Mouse (Mus musculus): ENCODE data around the gene Zmiz1.

The Zmiz1 gene

DNA sequence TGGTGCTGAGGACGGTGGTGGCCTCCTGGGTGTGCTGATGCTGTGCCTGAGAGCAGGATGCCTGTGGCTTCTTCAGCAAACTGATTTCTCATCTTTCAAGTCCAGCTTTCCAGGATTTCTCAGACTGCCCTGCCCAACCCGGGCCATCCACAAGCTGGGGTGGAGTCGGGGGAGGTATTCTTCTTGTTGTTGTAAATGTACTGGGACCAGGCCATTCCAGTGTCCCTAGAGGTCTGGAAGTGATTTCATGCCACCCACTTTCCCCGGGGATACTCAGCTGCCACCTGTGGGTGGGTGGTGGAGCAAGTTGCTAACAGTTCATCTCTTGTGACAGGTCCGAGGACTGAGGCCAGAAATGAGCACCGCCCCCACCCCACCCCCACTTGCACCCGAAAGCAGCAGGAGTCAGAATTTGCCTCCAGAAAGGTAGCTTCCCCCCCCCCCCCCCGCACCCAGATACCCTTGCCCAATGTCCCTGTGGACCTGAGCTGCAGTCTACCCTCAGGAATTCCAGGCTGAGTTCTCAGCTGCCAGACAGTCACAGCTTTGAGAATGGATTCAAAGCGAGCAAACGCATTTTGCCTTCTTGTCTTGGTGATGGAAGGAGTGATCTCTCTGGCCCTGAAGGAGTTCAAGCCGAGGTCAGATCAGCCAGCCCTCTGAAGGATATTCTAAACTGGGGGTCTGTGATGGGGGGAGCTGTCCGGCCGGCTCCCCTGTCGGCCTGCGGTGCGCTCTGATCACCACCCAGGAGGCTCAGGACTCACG is 2.1 kb upstream of the Zmiz1 start:
- DNase-seq: peak; percentile 47

DNA sequence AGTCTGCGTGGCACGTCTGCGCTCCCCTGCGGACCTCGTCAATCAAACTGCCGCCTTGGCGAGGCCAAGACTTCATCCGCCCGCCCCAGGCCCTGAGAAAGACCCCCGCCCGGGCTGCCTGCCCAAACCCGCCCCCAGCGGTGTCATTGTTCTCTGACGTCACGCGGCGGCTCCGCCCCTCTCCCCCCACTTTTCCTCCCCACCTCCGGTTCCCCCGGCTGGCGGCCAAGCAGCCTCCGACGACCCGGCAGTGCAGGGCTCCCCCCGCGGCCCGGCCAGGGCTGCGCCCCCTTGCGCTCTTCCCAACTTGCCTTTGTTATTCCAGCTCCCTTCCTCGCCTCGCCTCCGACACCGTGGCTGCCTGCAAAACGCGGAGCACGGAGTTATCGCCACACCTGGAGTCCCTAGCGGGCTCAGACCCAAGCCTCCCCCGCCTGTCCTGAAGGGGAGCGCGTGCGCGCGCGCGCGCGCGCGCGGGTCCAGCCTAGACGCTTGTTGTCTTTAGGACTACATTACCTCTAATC is 1.5 kb upstream of the Zmiz1 start:
- DNase-seq: peak; percentile 98

- DNase-seq: peak; percentile 67
These were observed 622 bp upstream of the Zmiz1 start for GRCm38 (mm10) chr14:25458111-25459015.

- peak; percentile 61 for DNase-seq
These were observed 511 bp downstream of the Zmiz1 start for GRCm38 (mm10) chr14:25459394-25459997.

- peak; percentile 65 for DNase-seq
These were observed 1.2 kb downstream of the Zmiz1 start for GRCm38 (mm10) chr14:25459998-25460800.

GRCm38 (mm10) chr14:25460801-25461675 is 2.1 kb downstream of the Zmiz1 start:
- peak; percentile 62 for DNase-seq

DNA sequence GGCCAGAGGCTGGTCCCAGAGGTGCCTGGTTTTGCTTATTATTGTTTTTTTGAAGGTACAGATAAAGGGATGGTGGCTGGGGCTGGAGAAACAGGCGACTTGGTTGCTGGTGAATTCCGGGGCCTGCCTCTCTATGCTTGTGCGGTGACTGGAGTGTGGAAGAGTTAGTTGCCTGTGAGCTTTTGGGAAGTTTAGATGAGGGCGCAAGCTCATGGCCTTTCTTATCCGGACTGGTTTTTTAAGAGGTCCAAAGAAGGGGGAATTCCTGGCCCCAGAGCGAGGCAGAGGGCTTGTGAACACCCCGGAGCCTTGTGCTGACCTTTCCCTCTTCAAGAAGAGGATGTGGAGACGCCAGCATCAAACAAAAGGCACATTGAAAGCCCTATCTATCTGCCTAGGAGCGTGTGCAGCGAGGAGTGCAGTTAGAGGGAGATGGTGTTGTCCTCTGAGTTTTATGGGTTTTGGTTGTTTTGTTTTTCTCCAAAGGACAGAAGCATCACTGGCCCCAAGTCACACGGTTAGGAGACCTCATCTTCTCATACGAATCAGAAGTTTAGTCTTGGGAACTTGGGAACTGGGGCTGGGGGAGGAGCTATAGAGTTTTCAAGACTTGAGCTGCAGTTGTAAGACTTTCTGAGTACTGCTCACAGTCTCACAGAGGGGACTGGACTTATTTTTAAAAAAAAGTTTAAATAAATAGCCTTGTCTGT is 2.8 kb downstream of the Zmiz1 start:
- DNase-seq: peak; percentile 24

- DNase-seq: no peak
These were observed 4.0 kb downstream of the Zmiz1 start for GRCm38 (mm10) chr14:25462975-25463374.

DNA sequence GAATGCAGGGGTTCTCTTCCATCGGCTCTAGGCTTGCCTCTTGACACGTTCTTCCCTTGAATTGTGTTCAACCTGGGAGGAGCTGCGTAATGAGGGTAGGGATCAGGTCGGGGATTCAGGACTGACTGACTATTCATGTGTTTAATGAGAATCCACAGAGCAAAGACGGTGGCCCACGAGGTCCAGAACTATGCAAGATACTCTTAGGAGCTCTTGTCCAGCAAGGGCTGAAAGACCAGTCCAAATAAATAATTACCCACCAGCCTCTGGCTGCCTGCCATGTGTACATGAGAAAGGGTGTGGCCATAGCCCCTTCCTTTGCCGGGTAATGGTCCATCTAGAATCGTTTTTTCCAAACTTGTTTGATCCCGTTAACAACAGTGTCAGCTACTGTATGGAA is 4.9 kb downstream of the Zmiz1 start:
- DNase-seq: peak; percentile 29

GRCm38 (mm10) chr14:25464611-25465307 is 5.8 kb downstream of the Zmiz1 start:
- DNase-seq: peak; percentile 27

- peak; percentile 31 for DNase-seq
These were observed 7.4 kb downstream of the Zmiz1 start for GRCm38 (mm10) chr14:25466361-25466760.

- no peak for DNase-seq
These were observed 9.1 kb downstream of the Zmiz1 start for GRCm38 (mm10) chr14:25467911-25468668.

- DNase-seq: no peak
These were observed 10.0 kb downstream of the Zmiz1 start for GRCm38 (mm10) chr14:25468891-25469529.

GRCm38 (mm10) chr14:25470224-25470805 is 11.3 kb downstream of the Zmiz1 start:
- no peak for DNase-seq

DNA sequence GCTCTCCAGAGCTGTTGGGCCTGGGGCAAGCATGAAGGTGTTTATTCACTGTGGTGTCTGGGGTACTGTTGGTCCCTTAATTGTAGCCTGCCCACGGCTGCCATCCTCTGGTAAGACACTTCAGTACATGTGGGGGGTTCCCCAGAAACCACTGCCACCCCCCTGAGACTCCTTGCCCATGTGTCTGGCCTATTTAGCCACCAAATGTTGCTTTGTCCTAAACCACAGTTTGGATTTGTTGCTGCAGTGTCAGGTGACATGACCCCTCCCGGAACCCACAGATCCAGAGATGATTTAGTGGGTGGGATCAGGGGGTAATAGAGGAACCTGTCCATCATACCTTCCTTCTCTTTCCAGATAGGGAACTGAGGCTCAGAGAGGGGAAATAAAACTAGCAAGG is 12.1 kb downstream of the Zmiz1 start:
- no peak for DNase-seq

GRCm38 (mm10) chr14:25472096-25472861 is 13.3 kb downstream of the Zmiz1 start:
- no peak for DNase-seq

- no peak for DNase-seq
These were observed 14.1 kb downstream of the Zmiz1 start for GRCm38 (mm10) chr14:25472981-25473649.

Data from cerebellum, adult 8-10 months (tissue).